Mouse (Mus musculus): ENCODE measurements around the gene Cdc5l. TPM values are rescaled to one million over a fixed set of nuclear protein-coding genes. Genes with fewer than 3 reads are reported as not detected.

Gene Cdc5l
- total and polyA plus RNA-seq, 2 experiments from 2014 or later = 19.6 to 31.5 TPM

GRCm38 (mm10) chr17:45377323-45377722 lies 56.2 kb downstream of the Cdc5l start:
- H3K36me3 ChIP-seq (replicated peaks; ENCODE audit: control insufficient read depth, insufficient read depth, low read length) = no peaks in the 10 kb centered on the region
- H3K27ac ChIP-seq (ENCODE audit: low read depth) = no peak overlapping the region
- WGBS = 49% methylated on average over 5 of the region's 5 CpGs
- H3K4me2 ChIP-seq (ENCODE audit: low read depth, low read length) = no peak overlapping the region
- H3K9ac ChIP-seq (replicated peaks; ENCODE audit: low read depth, low read length) = no peak overlapping the region
- no peak for DNase-seq (ENCODE audit: low spot score)
- no peaks in the 10 kb centered on the region for H3K27me3 ChIP-seq (ENCODE audit: control insufficient read depth, insufficient read depth, low read length)
- no peaks in the 10 kb centered on the region for H3K9me3 ChIP-seq (replicated peaks; ENCODE audit: control insufficient read depth, low read length)
- TF ChIP-seq CTCF (IDR thresholded peaks at IDR 0.05; ENCODE audit: low read depth) (no peak), EP300 (IDR thresholded peaks at IDR 0.05; ENCODE audit: low read depth) (no peak)
- H3K4me3 ChIP-seq (ENCODE audit: low read depth, low read length) = no peak overlapping the region
- H3K4me1 ChIP-seq (ENCODE audit: control insufficient read depth, insufficient read depth) = no peaks in the 10 kb centered on the region
- ATAC-seq (ENCODE audit: insufficient read depth, low read depth) = no peak

- H3K9ac ChIP-seq (replicated peaks; ENCODE audit: low read depth, low read length) = no peak overlapping the region
- 31% methylated on average over 13 of the region's 13 CpGs for WGBS
- no peaks in the 10 kb centered on the region for H3K27me3 ChIP-seq (ENCODE audit: control insufficient read depth, insufficient read depth, low read length)
- H3K36me3 ChIP-seq (replicated peaks; ENCODE audit: control insufficient read depth, insufficient read depth, low read length) = no peaks in the 10 kb centered on the region
- TF ChIP-seq EP300 (IDR thresholded peaks at IDR 0.05; ENCODE audit: low read depth) (no peak), CTCF (IDR thresholded peaks at IDR 0.05; ENCODE audit: low read depth) (peak; percentile 94)
- DNase-seq (ENCODE audit: low spot score) (peak; percentile 57), ATAC-seq (ENCODE audit: insufficient read depth, low read depth) (0 out of 2 replicates have a peak, but pooled peaks have one; percentile 57)
- no peak overlapping the region for H3K27ac ChIP-seq (ENCODE audit: low read depth)
- H3K9me3 ChIP-seq (replicated peaks; ENCODE audit: control insufficient read depth, low read length) = no peaks in the 10 kb centered on the region
- H3K4me3 ChIP-seq (ENCODE audit: low read depth, low read length) = no peak overlapping the region
- H3K4me1 ChIP-seq (ENCODE audit: control insufficient read depth, insufficient read depth) = no peaks in the 10 kb centered on the region
- H3K4me2 ChIP-seq (ENCODE audit: low read depth, low read length) = no peak overlapping the region
Observed at GRCm38 (mm10) chr17:45373987-45374608, 59.4 kb downstream of the Cdc5l start.

- 61% methylated on average over 9 of the region's 9 CpGs for WGBS
- no peaks in the 10 kb centered on the region for H3K9me3 ChIP-seq (replicated peaks; ENCODE audit: control insufficient read depth, low read length)
Observed at GRCm38 (mm10) chr17:45371042-45371441, 62.5 kb downstream of the Cdc5l start.

GRCm38 (mm10) chr17:45370535-45370934 lies 63.0 kb downstream of the Cdc5l start:
- 68% methylated on average over 4 of the region's 5 CpGs for WGBS
- no peak overlapping the region for H3K27ac ChIP-seq (ENCODE audit: low read depth)
- DNase-seq (ENCODE audit: low spot score) (no peak), ATAC-seq (ENCODE audit: insufficient read depth, low read depth) (no peak)
- H3K4me3 ChIP-seq (ENCODE audit: low read depth, low read length) = no peak overlapping the region
- no peaks in the 10 kb centered on the region for H3K4me1 ChIP-seq (ENCODE audit: control insufficient read depth, insufficient read depth)
- no peaks in the 10 kb centered on the region for H3K27me3 ChIP-seq (ENCODE audit: control insufficient read depth, insufficient read depth, low read length)
- H3K9ac ChIP-seq (replicated peaks; ENCODE audit: low read depth, low read length) = no peak overlapping the region
- H3K9me3 ChIP-seq (replicated peaks; ENCODE audit: control insufficient read depth, low read length) = no peaks in the 10 kb centered on the region
- H3K36me3 ChIP-seq (replicated peaks; ENCODE audit: control insufficient read depth, insufficient read depth, low read length) = no peaks in the 10 kb centered on the region
- no peak overlapping the region for H3K4me2 ChIP-seq (ENCODE audit: low read depth, low read length)
- TF ChIP-seq CTCF (IDR thresholded peaks at IDR 0.05; ENCODE audit: low read depth) (no peak), EP300 (IDR thresholded peaks at IDR 0.05; ENCODE audit: low read depth) (no peak)

More at GRCm38 (mm10) chr17:45371042-45371441, 62.5 kb downstream of the Cdc5l start:
- Histone ChIP-seq H3K9ac (replicated peaks; ENCODE audit: low read depth, low read length) (no peak overlapping the region), H3K4me3 (ENCODE audit: low read depth, low read length) (no peak overlapping the region), H3K4me2 (ENCODE audit: low read depth, low read length) (no peak overlapping the region), H3K27me3 (ENCODE audit: control insufficient read depth, insufficient read depth, low read length) (no peaks in the 10 kb centered on the region), H3K27ac (ENCODE audit: low read depth) (no peak overlapping the region), H3K36me3 (replicated peaks; ENCODE audit: control insufficient read depth, insufficient read depth, low read length) (no peaks in the 10 kb centered on the region), H3K4me1 (ENCODE audit: control insufficient read depth, insufficient read depth) (no peaks in the 10 kb centered on the region)
- ATAC-seq (ENCODE audit: insufficient read depth, low read depth) (no peak), DNase-seq (ENCODE audit: low spot score) (no peak)
- no peak for TF ChIP-seq CTCF (IDR thresholded peaks at IDR 0.05; ENCODE audit: low read depth)
- no peak for TF ChIP-seq EP300 (IDR thresholded peaks at IDR 0.05; ENCODE audit: low read depth)

- no peak for TF ChIP-seq CTCF (IDR thresholded peaks at IDR 0.05; ENCODE audit: low read depth)
- no peak for TF ChIP-seq EP300 (IDR thresholded peaks at IDR 0.05; ENCODE audit: low read depth)
- no peaks in the 10 kb centered on the region for H3K9me3 ChIP-seq (replicated peaks; ENCODE audit: control insufficient read depth, low read length)
- no peak overlapping the region for H3K9ac ChIP-seq (replicated peaks; ENCODE audit: low read depth, low read length)
- ATAC-seq (ENCODE audit: insufficient read depth, low read depth) = no peak
- no peak overlapping the region for H3K4me3 ChIP-seq (ENCODE audit: low read depth, low read length)
- no peaks in the 10 kb centered on the region for H3K4me1 ChIP-seq (ENCODE audit: control insufficient read depth, insufficient read depth)
- H3K27ac ChIP-seq (ENCODE audit: low read depth) = no peak overlapping the region
- WGBS = 66% methylated on average over 7 of the region's 7 CpGs
- no peak overlapping the region for H3K4me2 ChIP-seq (ENCODE audit: low read depth, low read length)
- H3K36me3 ChIP-seq (replicated peaks; ENCODE audit: control insufficient read depth, insufficient read depth, low read length) = no peaks in the 10 kb centered on the region
- no peak for DNase-seq (ENCODE audit: low spot score)
- 0 out of 2 replicates have a peak, but pooled peaks cover 3% of the 10 kb centered on the region for H3K27me3 ChIP-seq (ENCODE audit: control insufficient read depth, insufficient read depth, low read length)
Observed at GRCm38 (mm10) chr17:45364871-45365270, 68.7 kb downstream of the Cdc5l start.

- H3K4me2 ChIP-seq (ENCODE audit: low read depth, low read length) = no peak overlapping the region
- no peaks in the 10 kb centered on the region for H3K4me1 ChIP-seq (ENCODE audit: control insufficient read depth, insufficient read depth)
- H3K27me3 ChIP-seq (ENCODE audit: control insufficient read depth, insufficient read depth, low read length) = 0 out of 2 replicates have a peak, but pooled peaks cover 8% of the 10 kb centered on the region
- ATAC-seq (ENCODE audit: insufficient read depth, low read depth) (no peak), DNase-seq (ENCODE audit: low spot score) (no peak)
- TF ChIP-seq EP300 (IDR thresholded peaks at IDR 0.05; ENCODE audit: low read depth) (no peak), CTCF (IDR thresholded peaks at IDR 0.05; ENCODE audit: low read depth) (no peak)
- no peak overlapping the region for H3K4me3 ChIP-seq (ENCODE audit: low read depth, low read length)
- no peaks in the 10 kb centered on the region for H3K36me3 ChIP-seq (replicated peaks; ENCODE audit: control insufficient read depth, insufficient read depth, low read length)
- 88% methylated on average over 3 of the region's 3 CpGs for WGBS
- no peak overlapping the region for H3K27ac ChIP-seq (ENCODE audit: low read depth)
- H3K9ac ChIP-seq (replicated peaks; ENCODE audit: low read depth, low read length) = no peak overlapping the region
- no peaks in the 10 kb centered on the region for H3K9me3 ChIP-seq (replicated peaks; ENCODE audit: control insufficient read depth, low read length)
Observed at GRCm38 (mm10) chr17:45360950-45361349, 72.6 kb downstream of the Cdc5l start.
